Mouse (Mus musculus) WW6 (cell line): ENCODE measurements at regions not wholly inside any gene's neighbourhood (a gene's known extent, or its start where the extent isn't known, plus 50 kb on each side); places are given as distances from the start of the nearest gene placed in this dataset.

Experiments
- DNase-seq: peaks from one replicate; pipeline ENCODE4 v3.0.0-alpha.2; 2013; ENCODE audit warnings: low read depth, low spot score

DNA sequence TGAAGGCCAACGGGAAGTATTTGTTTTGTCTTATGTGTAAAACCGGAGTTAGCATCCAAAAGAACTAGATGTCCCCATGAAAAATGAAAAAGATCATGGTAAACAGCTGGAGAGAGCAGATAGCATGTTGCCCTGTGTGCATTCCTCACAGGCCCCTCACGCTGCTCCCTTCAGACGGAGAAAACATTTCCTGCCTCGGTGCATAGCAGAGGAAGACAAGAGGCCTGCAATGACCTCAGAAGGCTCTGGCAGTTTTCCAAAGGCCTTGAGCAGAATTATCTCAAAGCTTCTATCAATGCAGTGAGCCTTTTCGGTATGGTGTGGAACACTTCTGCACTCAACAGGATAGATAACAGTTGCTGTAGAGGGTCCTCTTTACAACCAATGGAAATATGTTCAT is 101.3 kb upstream of the Ccn2 start:
- DNase-seq = no peak

DNA sequence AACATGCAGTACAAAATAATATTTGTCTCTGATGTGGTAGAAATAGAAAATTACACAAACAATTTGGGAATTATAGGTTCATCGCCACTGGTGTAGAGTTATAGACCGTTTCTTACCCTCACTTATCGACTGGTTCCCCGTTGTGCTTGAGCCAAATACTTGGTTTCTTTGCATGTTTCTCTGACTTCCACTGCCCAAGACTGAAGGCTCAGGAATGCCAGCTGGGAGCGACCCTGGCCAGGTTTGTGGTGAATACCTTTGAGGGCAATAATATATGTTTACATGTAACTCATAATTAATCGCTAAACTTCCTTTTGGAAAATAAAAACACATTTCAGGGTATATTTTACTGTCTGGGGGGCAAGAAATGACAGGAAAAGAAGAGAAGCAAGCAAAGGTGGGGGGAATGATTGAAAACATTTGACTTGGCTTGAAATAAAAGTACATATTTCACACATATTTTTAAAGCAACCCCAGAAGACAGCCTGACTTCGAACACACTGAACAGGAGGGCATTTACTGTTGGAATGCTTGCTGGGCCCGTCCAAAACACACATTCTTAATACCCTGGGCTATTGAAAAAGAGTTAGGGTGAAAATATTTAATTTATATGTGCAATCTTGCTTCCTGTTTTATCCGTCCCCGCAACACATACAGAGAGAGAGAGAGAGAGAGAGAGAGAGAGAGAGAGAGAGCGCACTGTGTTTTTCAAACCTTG is 75.3 kb upstream of the Ccn2 start:
- no peak for DNase-seq

DNA sequence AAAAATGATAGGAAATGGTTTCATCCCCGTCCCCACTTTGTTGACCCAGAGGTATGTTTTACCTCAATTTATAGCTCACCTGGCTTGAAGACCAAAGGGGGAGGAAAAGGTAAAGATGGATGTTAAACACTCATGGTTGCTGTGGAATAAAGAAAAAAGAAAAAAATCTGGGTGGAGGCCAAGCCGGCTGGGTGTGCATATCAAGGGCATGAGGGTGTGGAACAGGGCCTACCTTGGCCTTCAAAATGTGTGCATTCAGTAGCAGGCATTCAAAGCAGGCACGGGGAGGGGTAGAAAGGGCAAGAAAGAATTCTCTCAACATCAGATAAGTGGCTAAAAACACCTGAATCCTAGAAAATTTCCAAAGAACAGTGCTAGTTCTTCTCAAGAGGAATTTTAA is 74.7 kb upstream of the Ccn2 start:
- DNase-seq = no peak

DNA sequence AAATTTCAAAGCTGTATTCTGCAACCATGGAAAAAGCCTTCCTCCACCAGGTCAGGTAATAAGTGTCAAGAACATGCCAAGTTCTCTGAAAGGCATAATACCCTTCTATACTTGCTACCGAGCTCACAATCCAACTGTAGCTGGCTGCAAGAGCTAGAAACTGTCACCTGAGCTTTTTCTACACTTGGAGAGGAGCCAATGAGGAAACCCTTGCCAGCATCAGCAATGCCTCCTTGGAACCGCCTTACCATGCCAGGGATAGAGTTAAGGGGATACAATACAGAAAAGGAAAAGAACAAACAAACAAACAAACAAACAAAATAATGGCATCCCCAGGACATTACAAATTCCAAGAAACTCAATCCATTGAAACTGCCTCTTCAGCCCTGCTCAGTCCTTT is 62.5 kb upstream of the Ccn2 start:
- no peak for DNase-seq

DNA sequence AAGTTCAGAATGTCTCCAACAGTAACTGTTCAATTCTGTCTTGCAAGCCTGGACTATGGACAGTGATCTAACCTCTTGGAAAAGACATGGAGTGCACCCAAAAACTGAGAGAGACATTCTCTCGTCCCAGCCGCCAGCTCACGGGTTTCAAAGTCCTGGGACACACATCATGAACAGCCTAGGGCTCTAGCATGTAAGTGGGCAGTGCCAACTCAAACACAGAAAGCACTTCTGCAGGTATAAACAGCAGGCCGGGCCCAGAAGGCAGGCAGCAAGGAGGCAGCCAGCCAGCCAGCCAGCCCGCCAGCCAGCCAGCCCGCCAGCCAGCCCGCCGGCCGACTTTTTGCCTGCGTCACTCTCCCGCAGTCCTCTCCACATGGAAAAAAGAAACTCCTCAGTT is 60.3 kb upstream of the Ccn2 start:
- no peak for DNase-seq

DNA sequence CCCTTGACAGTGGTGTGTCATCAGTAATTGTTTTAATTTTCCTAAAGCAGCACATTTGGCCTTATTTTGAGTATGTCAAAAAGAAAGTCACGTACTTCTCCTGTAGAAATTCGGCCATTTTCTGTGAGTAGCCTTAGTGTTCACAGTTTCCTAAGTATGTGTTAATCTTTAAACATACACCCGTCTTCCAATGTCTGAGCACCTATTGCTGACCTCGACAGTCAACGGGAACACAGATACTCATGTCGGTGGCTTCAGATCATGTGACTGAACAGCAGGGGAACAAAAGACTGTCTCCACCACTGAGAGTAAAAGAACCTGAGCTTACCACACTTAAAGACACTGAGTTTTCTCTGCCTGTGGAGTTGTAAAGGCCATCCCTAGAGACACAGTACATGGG is 59.8 kb upstream of the Ccn2 start:
- DNase-seq = no peak

DNA sequence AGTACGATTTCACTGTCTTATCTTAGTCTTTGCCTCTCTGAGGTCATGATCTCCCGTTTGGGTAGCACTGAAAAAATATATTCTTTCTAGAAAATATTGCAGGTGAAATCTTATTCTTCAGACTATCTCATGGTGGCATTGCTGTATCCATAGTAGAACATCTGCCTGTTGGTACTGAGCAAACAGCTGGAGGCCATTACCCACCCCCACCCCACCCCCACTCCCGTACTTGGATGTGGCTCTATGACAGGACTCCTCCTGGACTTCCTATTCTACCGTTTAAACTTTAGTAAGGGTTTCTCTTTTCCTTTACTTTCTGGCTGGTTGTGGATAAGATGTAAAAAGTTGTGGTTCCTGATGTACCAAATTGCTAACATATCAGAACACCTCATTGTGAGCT is 53.3 kb upstream of the Ccn2 start:
- no peak for DNase-seq
